Mouse (Mus musculus) liver, adult (tissue): Measurements from ENCODE around the gene Fam120c.

Experiments used
- GATA4 ChIP-seq: IDR thresholded peaks from 2 replicates; pipeline ENCODE4 v1.6.1; 2014; ENCODE audit warnings: mild to moderate bottlenecking, low read length; ENCODE audit not compliant: insufficient replicate concordance

Fam120c gene

GRCm38 (mm10) chrX:151343761-151344500, at the start of gene Fam120c:
TSS of gene Fam120c (plus strand) at chrX:151344175.
- TF ChIP-seq GATA4: no peak

- TF ChIP-seq GATA4: no peak
These were observed 45.6 kb upstream of the Fam120c start for GRCm38 (mm10) chrX:151298329-151298728.

GRCm38 (mm10) chrX:151313732-151314131, 30.2 kb upstream of the Fam120c start:
- no peak for TF ChIP-seq GATA4

- TF ChIP-seq GATA4: no peak
These were observed 10.4 kb upstream of the Fam120c start for GRCm38 (mm10) chrX:151333615-151334014.

- no peak; the same call in 1 of the 2 replicates for TF ChIP-seq GATA4
These were observed 6.2 kb upstream of the Fam120c start for GRCm38 (mm10) chrX:151337804-151338203.

GRCm38 (mm10) chrX:151344501-151344984, 568 bp downstream of the Fam120c start:
- no peak for TF ChIP-seq GATA4

- no peak for TF ChIP-seq GATA4
These were observed 1.6 kb downstream of the Fam120c start for GRCm38 (mm10) chrX:151345333-151346125.

GRCm38 (mm10) chrX:151347278-151347677, 3.3 kb downstream of the Fam120c start:
- no peak for TF ChIP-seq GATA4

- TF ChIP-seq GATA4: no peak
These were observed 5.3 kb downstream of the Fam120c start for GRCm38 (mm10) chrX:151349322-151349721.

- TF ChIP-seq GATA4: no peak
These were observed 74.8 kb downstream of the Fam120c start for GRCm38 (mm10) chrX:151418801-151419200.

- TF ChIP-seq GATA4: no peak
These were observed 76.8 kb downstream of the Fam120c start for GRCm38 (mm10) chrX:151420791-151421190.

GRCm38 (mm10) chrX:151443637-151444036, 99.7 kb downstream of the Fam120c start:
- TF ChIP-seq GATA4: no peak

GRCm38 (mm10) chrX:151444189-151444588, 100.2 kb downstream of the Fam120c start:
- no peak for TF ChIP-seq GATA4

GRCm38 (mm10) chrX:151488128-151488527, 144.2 kb downstream of the Fam120c start:
- TF ChIP-seq GATA4: no peak

- TF ChIP-seq GATA4: no peak
These were observed 152.6 kb downstream of the Fam120c start for GRCm38 (mm10) chrX:151496596-151496995.

- TF ChIP-seq GATA4: no peak
These were observed 164.6 kb downstream of the Fam120c start for GRCm38 (mm10) chrX:151508536-151508935.
